Mouse (Mus musculus) bone marrow, adult 2 months (tissue): Measurements from ENCODE around the gene Hpse.

Experiments
- CTCF ChIP-seq: fragments of 200-500 bp; IDR thresholded peaks from 2 replicates; pipeline ENCODE4 v1.5.1; 2011; ENCODE audit warnings: low read length, control low read depth; ENCODE audit not compliant: control insufficient read depth, insufficient read depth
- POLR2A ChIP-seq: fragments of 200-500 bp; IDR thresholded peaks from 2 replicates; pipeline ENCODE4 v1.6.1; 2011; ENCODE audit warnings: low read depth, mild to moderate bottlenecking, control low read depth, low read length, borderline replicate concordance; ENCODE audit not compliant: control insufficient read depth

GRCm38 (mm10) chr5:100656352-100656751 lies 63.2 kb downstream of the Hpse start:
- TF ChIP-seq POLR2A (no peak), CTCF (no peak)
